Mouse (Mus musculus) liver, postnatal 0 days (tissue): ENCODE data around the gene Slc12a8.

Experiments used
- CTCF ChIP-seq: sonication (generic); IDR thresholded peaks from 2 replicates; pipeline ENCODE4 v1.5.1; 2016; ENCODE audit warnings: antibody characterized with exemption, low read depth
- EP300 ChIP-seq: IDR thresholded peaks from 2 replicates; pipeline ENCODE4 v1.6.1; 2016; ENCODE audit warnings: antibody characterized with exemption, low read depth, mild to moderate bottlenecking

DNA sequence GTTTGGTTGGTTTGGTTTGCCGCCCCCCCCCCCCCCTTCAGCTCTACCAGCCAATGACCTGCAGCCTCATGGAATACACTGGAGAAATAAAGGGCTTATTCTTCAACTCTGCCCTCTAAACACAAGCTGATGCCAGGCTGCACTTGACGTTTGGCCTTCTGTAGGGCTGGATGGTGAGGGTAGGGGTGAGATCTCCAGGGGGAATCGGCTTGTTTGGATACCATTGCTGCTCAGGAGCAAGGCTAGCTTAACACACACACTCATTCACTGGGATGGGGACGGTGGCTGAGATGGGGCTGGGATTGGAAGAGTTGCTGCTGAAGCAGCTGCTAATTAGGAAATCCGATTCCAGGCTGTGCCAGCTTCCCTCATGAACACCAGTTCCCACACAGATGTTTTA is 183.5 kb downstream of the Slc12a8 start:
- TF ChIP-seq CTCF (no peak), EP300 (no peak)
